Mouse (Mus musculus) thymus, adult 2 months (tissue): ENCODE measurements around the gene Tram2.

ENCODE experiments used
- CTCF ChIP-seq: fragments of 200-500 bp; IDR thresholded peaks from 2 replicates; pipeline ENCODE4 v1.5.1; 2012; ENCODE audit warnings: mild to moderate bottlenecking, control low read depth, low read length, moderate library complexity, borderline replicate concordance; ENCODE audit not compliant: control insufficient read depth, poor library complexity, insufficient read depth; ENCODE audit errors: extremely low read depth
- POLR2A ChIP-seq: fragments of 200-500 bp; IDR thresholded peaks from 2 replicates; pipeline ENCODE4 v1.6.1; 2012; ENCODE audit warnings: mild to moderate bottlenecking, low read length, control low read depth, moderate library complexity; ENCODE audit not compliant: control insufficient read depth, poor library complexity, insufficient read depth; ENCODE audit errors: extremely low read depth

DNA sequence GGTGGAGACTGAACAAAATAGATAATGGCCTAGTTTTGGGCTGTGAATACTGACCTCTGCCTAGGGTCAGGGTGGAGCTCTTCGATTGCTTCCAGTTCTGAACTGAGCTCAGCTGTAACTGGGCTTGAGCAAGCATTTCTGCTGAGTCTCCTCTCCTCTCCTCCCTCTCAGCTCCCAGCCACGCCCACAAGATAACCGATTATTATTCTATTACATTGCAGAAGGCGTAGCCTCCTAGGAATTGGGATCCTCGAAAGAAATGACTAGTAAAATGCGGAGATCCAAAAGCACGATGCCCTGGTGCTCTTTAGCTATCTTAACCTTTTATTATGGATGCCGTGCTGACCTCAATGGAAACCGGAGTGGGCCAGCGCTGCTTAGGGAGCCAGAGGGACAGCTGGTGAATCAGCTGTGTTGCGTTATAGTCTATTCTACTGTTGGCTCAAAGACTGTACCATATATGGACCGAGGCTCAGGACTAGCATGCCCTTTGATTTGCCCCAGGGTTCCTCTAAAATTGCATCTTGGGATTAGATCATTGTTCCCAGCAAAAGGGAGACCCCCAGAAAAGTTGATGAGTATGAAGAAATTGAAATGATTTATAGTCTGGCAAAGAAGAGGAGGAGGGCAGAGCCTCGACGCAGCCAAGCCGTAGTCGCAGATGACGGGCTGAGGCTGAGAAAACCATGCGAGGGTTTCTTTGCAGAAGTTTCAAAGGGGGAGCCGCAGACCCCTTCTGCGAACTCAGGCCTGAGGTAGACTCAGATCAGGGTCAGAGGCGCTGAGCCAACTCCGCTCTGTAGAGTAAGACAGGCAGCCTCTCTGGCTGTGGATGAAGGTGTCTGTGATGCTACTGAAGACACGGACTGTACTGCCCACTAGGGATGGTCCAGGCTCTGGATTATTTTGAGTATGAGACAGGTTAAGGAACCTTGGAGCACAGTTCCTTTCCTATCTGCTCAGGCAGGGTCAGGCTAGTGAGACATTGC lies 18.3 kb upstream of the Tram2 start:
- TF ChIP-seq CTCF: no peak
- no peak for TF ChIP-seq POLR2A
